Mouse (Mus musculus) intestine, embryonic 14.5 days (tissue): Measurements from ENCODE around the gene Rpain. TPM values are rescaled to one million over a fixed set of nuclear protein-coding genes. Genes with fewer than 3 reads are reported as not detected.

Source experiments
- ATAC-seq: fragments of 200-750 bp; cut with Nextera tagmentation; replicated peaks from 2 replicates; pipeline ENCODE4 v1.8.0; 2017; ENCODE audit warnings: low read depth, moderate number of reproducible peaks, moderate TSS enrichment, moderate library complexity; ENCODE audit not compliant: low FRiP score, low TSS enrichment
- DNase-seq: peaks from one replicate; pipeline ENCODE4 v3.0.0-alpha.2; 2018; ENCODE audit warnings: low spot score
- H3K27ac ChIP-seq: fragments of 300-500 bp; sonication (generic); 2 replicates; pipeline ENCODE4 v1.5.1; 2014; ENCODE audit warnings: low read depth, mild to moderate bottlenecking, control low read depth
- H3K27me3 ChIP-seq: fragments of 300-500 bp; sonication (generic); replicated peaks from 2 replicates; pipeline ENCODE4 v1.6.1; 2014; ENCODE audit warnings: low read length, control low read depth; ENCODE audit not compliant: control insufficient read depth, insufficient read depth
- H3K36me3 ChIP-seq: fragments of 300-500 bp; sonication (generic); 2 replicates; pipeline ENCODE4 v1.6.1; 2014; ENCODE audit warnings: low read length, control low read depth; ENCODE audit not compliant: control insufficient read depth, insufficient read depth
- H3K4me1 ChIP-seq: fragments of 300-500 bp; sonication (generic); replicated peaks from 2 replicates; pipeline ENCODE4 v1.6.1; 2014; ENCODE audit warnings: low read length, control low read depth, mixed read lengths; ENCODE audit not compliant: control insufficient read depth, insufficient read depth
- H3K4me2 ChIP-seq: fragments of 300-500 bp; sonication (generic); 2 replicates; pipeline ENCODE4 v1.6.1; 2014; ENCODE audit warnings: low read length
- H3K4me3 ChIP-seq: fragments of 300-500 bp; sonication (generic); 2 replicates; pipeline ENCODE4 v1.5.1; 2014; ENCODE audit warnings: low read depth, low read length, control low read depth, mixed read lengths
- H3K9ac ChIP-seq: fragments of 300-500 bp; sonication (generic); 2 replicates; pipeline ENCODE4 v1.6.1; 2014; ENCODE audit warnings: mild to moderate bottlenecking, low read length
- H3K9me3 ChIP-seq: fragments of 300-500 bp; sonication (generic); 2 replicates; pipeline ENCODE4 v1.6.1; 2016; ENCODE audit warnings: low read length, control low read depth; ENCODE audit not compliant: control insufficient read depth
- WGBS: fragments of 180-500 bp; shearing (Covaris S2); extraction: QIAGEN DNeasy Blood & Tissue Kit; methylation state at CpG from one replicate; pipeline ENCODE4 v1.1.7; 2014; 5-methylcytosine and 5-hydroxymethylcytosine counted together
- polyA plus RNA-seq: library from polyadenylated mRNA; unstranded; fragments of >200 nt; fragmentation: Nextera tagmentation; extraction: Ambion mirVana; gene quantifications from 2 replicates; pipeline ENCODE4 v1.2.1, GENCODE M21; 2014

Gene Rpain
- 77.4 and 89.6 TPM in 2 replicates for polyA plus RNA-seq

DNA sequence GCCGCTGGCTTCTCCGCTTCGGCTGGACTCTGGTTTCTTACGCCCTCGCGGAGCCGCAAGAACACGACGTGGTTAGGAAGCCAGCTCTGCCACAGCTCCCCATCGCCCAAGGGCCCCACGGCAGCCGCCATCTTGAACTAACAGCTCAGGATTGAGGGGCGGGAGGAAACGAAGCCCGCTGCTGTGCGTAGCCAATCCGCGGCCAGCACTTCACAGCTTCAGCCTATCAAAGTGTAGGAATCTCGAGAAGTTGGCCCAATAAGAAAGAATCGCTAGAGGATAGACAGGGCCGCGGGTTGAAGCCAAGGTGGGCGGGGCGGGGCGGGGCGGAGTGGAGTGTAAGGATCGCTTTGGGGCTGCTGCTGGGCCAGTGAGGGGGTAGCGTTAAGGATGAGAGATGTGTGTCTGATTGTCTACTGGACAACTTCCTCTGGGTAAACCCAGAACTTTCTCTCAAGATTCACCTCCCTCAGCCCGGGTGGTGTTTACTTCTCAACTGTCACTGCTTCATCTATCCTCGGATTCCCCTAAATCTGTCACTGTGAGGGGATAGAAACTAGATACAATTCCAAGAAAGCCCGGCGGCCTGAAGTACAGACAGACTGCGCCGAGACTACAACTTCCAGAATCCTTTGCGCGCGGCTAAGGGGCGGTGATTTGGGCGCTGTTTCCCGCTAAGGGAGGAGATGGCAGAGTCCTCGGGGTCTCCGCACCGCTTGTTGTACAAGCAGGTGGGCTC is at the start of gene Rpain, which contains the start of gene Nup88:
Gene Rpain (plus strand): TSS at position 393 of the 739 bp plus-strand sequence.
Gene Nup88 (minus strand): TSS at position 153 of the 739 bp plus-strand sequence.
- Histone ChIP-seq H3K27ac (peak within 1 kb of the TSS; percentile 82), H3K27me3 (no peaks in the 10 kb centered on the region), H3K9me3 (no peaks in the 10 kb centered on the region), H3K4me3 (peak within 1 kb of the TSS; percentile 99), H3K36me3 (peaks cover 46% of the 10 kb centered on the region), H3K4me2 (peak within 1 kb of the TSS; percentile 73), H3K4me1 (peaks cover 8% of the 10 kb centered on the region), H3K9ac (peak within 1 kb of the TSS; percentile 93)
- ATAC-seq (peak; percentile 97), DNase-seq (peak; percentile 94)
- WGBS: under 1% methylated on average over 43 of the region's 43 CpGs

DNA sequence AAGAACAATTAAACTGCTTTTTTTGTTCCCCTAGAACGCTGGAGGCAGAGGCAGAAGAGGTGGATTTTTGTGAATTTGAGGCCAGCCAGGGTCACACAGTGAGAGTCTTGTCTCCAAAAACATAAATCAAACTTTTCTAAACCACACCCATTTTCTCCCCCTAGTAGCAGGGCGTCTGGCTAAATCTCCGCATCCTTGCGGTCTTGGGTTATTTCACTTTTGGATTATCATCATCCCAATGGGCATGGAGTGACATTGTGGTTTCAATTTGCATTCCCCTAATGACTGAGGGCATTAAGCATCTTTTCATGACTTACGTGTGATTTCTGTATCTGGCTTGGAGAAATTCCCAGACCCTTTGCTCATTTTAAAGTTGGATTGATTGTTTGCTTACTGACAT is 38.6 kb upstream of the Rpain start:
- no peak overlapping the region for H3K4me3 ChIP-seq
- H3K27me3 ChIP-seq: no peaks in the 10 kb centered on the region
- H3K27ac ChIP-seq: no peak overlapping the region
- no peaks in the 10 kb centered on the region for H3K9me3 ChIP-seq
- no peak overlapping the region for H3K4me2 ChIP-seq
- DNase-seq (no peak), ATAC-seq (no peak)
- peaks cover 50% of the 10 kb centered on the region for H3K36me3 ChIP-seq
- no peak overlapping the region for H3K9ac ChIP-seq
- 75% methylated on average over 5 of the region's 5 CpGs for WGBS
- no peaks in the 10 kb centered on the region for H3K4me1 ChIP-seq

DNA sequence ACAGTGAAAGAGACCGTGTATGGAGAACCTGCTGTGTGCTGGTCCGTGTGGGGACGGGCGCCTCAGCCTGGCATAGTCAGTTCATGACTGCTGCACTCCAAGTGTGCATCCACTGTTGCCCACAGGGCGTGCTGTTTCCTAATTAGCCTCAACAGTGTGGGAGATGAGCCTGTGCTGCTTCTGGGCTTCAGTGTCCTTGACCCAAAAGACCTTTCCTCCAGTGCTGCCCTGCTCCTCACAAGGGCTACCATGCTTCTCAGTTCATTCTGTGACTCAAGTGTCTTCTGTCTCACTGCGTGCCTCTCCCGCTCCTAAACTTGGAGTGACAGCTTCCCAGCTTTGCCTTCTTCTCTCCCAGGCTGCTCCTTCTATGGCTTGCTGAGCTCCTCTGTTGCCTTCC is 34.7 kb upstream of the Rpain start:
- no peak for DNase-seq
- WGBS: 89% methylated on average over 7 of the region's 7 CpGs
- H3K4me1 ChIP-seq: no peaks in the 10 kb centered on the region
- H3K36me3 ChIP-seq: peaks cover 73% of the 10 kb centered on the region
- H3K27ac ChIP-seq: no peak overlapping the region
- no peaks in the 10 kb centered on the region for H3K27me3 ChIP-seq
- H3K9me3 ChIP-seq: no peaks in the 10 kb centered on the region
- H3K4me2 ChIP-seq: no peak overlapping the region
- ATAC-seq: no peak
- no peak overlapping the region for H3K9ac ChIP-seq
- no peak overlapping the region for H3K4me3 ChIP-seq

DNA sequence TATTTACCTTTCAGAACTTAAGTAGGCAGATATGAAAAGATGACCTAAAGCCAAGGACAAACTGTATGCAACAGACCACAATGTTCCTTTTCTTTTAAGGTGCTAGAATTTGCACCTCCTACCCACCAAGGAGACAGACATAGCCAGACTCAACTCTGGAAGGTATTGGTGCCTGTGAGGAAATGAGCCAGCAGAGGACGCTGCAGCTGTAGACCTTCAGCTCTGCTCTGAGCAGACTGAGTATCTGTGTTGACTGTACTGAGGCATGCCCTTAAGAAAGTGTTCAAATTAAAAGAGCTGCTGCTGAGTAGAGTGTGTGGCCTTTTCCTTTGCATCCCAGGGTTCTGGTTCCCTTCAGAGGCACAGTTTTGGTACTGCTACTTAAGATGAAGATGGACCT is 27.4 kb upstream of the Rpain start:
- ATAC-seq: no peak
- Histone ChIP-seq H3K9me3 (no peaks in the 10 kb centered on the region), H3K4me1 (no peaks in the 10 kb centered on the region), H3K27ac (no peak overlapping the region), H3K27me3 (no peaks in the 10 kb centered on the region), H3K4me3 (no peak overlapping the region), H3K9ac (no peak overlapping the region), H3K4me2 (no peak overlapping the region), H3K36me3 (peaks cover 91% of the 10 kb centered on the region)
- 89% methylated on average over 1 of the region's 1 CpGs for WGBS
- DNase-seq: no peak

DNA sequence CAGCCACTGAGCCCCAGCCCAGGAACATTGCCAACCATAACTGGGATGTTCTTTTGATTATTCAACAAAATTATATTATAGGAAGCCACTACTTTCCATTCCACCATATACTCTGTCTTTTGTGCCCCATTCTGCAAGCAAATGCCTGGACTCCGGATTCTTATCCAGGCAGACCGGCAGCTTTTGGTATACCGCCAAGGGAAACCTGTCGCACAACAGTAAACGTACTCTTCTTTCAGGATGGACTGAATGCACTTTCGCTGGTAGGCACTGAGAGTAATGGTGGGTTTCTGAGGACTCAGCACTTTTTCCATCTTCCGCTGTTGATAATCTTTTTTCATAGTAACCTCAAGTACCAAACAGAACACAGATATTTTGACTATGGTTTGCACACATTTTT is 26.4 kb upstream of the Rpain start:
- no peak overlapping the region for H3K9ac ChIP-seq

DNA sequence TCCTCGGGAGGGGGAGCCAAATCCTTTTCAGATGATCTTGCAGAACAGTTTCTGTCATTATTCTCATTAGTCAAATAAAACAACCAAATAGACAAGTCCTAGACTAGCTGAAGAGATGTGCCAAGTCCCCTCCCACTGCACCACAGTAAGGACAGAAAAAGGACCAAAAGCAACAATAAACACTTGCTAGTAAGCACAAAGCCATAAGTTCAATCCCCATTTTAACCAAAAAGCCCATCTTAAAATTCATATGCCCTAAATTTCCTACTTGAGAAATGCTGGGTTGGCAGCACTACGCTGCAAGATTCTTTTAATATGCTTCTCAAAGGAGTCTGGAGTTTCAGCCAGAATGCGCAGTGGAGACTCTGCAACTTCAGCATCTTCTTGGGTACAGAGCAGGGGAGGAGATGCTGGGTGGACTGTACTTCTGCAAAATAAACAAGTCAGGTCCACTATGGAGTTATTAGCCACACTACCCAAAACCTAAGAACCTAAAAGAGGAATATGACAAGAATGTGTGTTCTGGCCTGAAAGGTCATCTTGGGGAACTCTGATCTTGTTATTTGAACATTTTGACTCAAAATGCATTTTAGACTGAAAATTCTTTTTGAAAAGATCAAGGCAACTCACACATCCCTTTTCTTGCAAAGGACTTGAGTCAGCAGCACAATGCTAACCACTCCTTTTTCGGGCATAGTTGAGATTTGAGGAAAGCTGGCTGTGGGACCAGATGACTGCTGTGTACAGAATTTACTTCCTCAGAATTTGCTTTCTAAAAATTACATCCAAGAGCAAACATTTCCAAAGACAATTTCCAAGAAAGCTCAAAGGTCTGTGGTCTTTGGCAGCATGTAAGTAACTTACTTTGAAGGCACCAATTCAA is 24.8 kb upstream of the Rpain start:
- no peaks in the 10 kb centered on the region for H3K9me3 ChIP-seq
- H3K27ac ChIP-seq: no peak overlapping the region
- H3K36me3 ChIP-seq: peaks cover 92% of the 10 kb centered on the region
- WGBS: 85% methylated on average over 4 of the region's 4 CpGs
- H3K9ac ChIP-seq: no peak overlapping the region
- DNase-seq (no peak), ATAC-seq (no peak)
- H3K4me2 ChIP-seq: no peak overlapping the region
- no peaks in the 10 kb centered on the region for H3K27me3 ChIP-seq
- H3K4me3 ChIP-seq: no peak overlapping the region
- H3K4me1 ChIP-seq: no peaks in the 10 kb centered on the region

More for the DNA sequence above, 26.4 kb upstream of the Rpain start:
- no peaks in the 10 kb centered on the region for H3K9me3 ChIP-seq
- H3K36me3 ChIP-seq: peaks cover 91% of the 10 kb centered on the region
- no peaks in the 10 kb centered on the region for H3K4me1 ChIP-seq
- H3K27ac ChIP-seq: no peak overlapping the region
- no peak overlapping the region for H3K4me2 ChIP-seq
- ATAC-seq (no peak), DNase-seq (no peak)
- WGBS: 92% methylated on average over 7 of the region's 7 CpGs
- H3K4me3 ChIP-seq: no peak overlapping the region
- H3K27me3 ChIP-seq: no peaks in the 10 kb centered on the region

DNA sequence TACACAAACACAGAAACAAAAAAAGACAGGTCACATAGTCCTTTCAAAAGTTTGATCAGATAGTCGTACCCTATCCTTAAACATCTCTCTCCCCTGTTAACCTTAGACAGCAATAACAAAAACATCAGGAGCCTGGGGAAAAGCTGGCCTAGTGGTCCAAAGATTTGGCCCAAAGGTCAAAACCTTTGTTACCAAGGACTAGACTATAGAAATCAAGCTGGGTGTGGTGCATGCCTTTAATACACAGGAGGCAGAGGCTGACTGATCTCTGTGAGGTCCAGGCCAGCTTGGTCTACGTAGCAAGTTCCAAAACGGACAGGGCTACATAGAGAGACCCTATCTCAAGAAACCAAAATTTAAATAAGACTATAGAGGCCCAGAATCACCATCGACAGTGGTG is 15.3 kb upstream of the Rpain start:
- no peaks in the 10 kb centered on the region for H3K9me3 ChIP-seq
- H3K4me1 ChIP-seq: no peaks in the 10 kb centered on the region
- H3K4me2 ChIP-seq: no peak overlapping the region
- DNase-seq: no peak
- no peak overlapping the region for H3K9ac ChIP-seq
- H3K27ac ChIP-seq: no peak overlapping the region
- ATAC-seq: no peak
- WGBS: 94% methylated on average over 4 of the region's 4 CpGs
- H3K27me3 ChIP-seq: no peaks in the 10 kb centered on the region
- H3K36me3 ChIP-seq: peaks cover 98% of the 10 kb centered on the region
- H3K4me3 ChIP-seq: no peak overlapping the region

DNA sequence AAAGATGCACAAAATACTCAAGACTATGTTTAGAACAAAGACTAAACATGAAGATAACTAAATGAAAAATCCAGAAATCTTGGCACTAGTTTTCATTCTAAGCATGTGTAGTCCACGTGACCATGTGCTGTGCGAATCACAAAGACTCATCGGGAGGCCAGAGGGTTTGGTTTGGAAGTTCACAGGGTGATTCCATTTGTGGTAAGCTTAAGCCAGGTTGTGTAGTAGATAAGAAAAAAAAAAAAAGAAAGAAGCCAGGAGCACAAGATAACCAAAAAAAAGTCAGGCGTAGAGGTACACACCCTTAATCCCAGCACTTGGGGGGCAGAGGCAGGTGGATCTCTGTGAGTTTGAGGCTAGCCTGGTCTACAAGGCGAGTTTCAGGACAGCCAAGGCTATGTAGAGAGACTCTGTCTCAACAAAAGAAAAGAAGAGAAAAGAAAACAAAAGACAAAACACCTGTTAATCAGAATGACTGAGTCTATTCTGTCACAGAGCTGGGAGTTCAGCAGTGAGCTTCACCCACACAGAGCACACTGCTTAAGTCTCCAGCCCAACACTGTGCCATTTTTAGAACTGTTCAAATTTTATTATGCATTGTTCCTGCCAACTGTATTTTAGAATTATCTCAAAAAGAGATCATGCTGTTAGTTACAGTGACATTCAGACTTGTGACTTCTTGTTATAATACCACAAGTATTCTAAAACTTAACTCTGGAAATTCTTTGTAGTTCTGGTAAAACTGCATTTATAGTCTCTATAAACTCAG is 9.0 kb upstream of the Rpain start:
- Histone ChIP-seq H3K9me3 (no peaks in the 10 kb centered on the region), H3K27ac (no peak overlapping the region), H3K4me1 (no peaks in the 10 kb centered on the region), H3K27me3 (no peaks in the 10 kb centered on the region), H3K4me3 (no peak overlapping the region), H3K9ac (no peak overlapping the region), H3K4me2 (no peak overlapping the region), H3K36me3 (peaks cover 97% of the 10 kb centered on the region)
- DNase-seq (no peak), ATAC-seq (no peak)
- WGBS: 90% methylated on average over 5 of the region's 5 CpGs
